Mouse (Mus musculus) erythroblast, embryonic 14.5 days (primary cell): Measurements from ENCODE around the gene Bicd2. TPM values are rescaled to one million over a fixed set of nuclear protein-coding genes. Genes with fewer than 3 reads are reported as not detected.

Experiments used
- H3K27me3 ChIP-seq: 2 replicates; pipeline ENCODE4 v1.6.1; 2012; ENCODE audit warnings: inconsistent platforms; ENCODE audit not compliant: control insufficient read depth
- H3K36me3 ChIP-seq: 2 replicates; pipeline ENCODE4 v1.6.1; 2012; ENCODE audit warnings: mild to moderate bottlenecking, inconsistent platforms; ENCODE audit not compliant: control insufficient read depth
- H3K4me1 ChIP-seq: 2 replicates; pipeline ENCODE4 v1.6.1; 2012; ENCODE audit warnings: inconsistent platforms; ENCODE audit not compliant: control insufficient read depth
- H3K4me3 ChIP-seq: replicated peaks from 2 replicates; pipeline ENCODE3; 2012; ENCODE audit warnings: moderate library complexity, mild to moderate bottlenecking, inconsistent platforms
- H3K9me3 ChIP-seq: 2 replicates; pipeline ENCODE4 v1.6.1; 2012; ENCODE audit warnings: low read length, inconsistent platforms, mixed read lengths; ENCODE audit not compliant: control insufficient read depth
- GATA1 ChIP-seq: IDR thresholded peaks from 2 replicates; pipeline ENCODE4 v1.6.1; 2012; ENCODE audit warnings: low read length, inconsistent platforms, mixed read lengths
- TAL1 ChIP-seq: IDR thresholded peaks from 3 replicates; pipeline ENCODE4 v1.6.1; 2012; ENCODE audit warnings: low read length, inconsistent platforms, mixed read lengths
- polyA plus RNA-seq: library from polyadenylated mRNA; stranded (reverse); fragments of >175 nt; gene quantifications from 2 replicates; pipeline ENCODE4 v1.2.3, GENCODE M21; 2012

The Bicd2 gene
- polyA plus RNA-seq, 1 experiment = 0.91 TPM

DNA sequence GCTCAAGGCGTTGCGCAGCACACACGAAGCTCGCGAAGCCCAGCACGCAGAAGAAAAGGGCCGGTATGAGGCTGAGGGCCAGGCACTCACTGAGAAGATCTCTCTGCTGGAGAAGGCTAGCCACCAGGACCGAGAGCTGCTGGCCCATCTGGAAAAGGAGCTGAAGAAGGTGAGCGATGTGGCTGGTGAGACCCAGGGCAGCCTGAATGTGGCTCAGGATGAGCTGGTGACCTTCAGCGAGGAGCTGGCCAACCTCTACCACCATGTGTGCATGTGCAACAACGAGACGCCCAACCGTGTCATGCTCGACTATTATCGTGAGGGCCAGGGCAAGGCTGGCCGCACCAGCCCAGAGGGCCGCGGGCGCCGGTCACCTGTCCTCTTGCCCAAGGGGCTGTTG, 37.9 kb downstream of the Bicd2 start:
- TF ChIP-seq GATA1 = no peak
- no peak for TF ChIP-seq TAL1
- H3K4me3 ChIP-seq = no peak overlapping the region
- H3K4me1 ChIP-seq = peaks cover 6% of the 10 kb centered on the region
- no peaks in the 10 kb centered on the region for H3K9me3 ChIP-seq
- peaks cover 100% of the 10 kb centered on the region for H3K36me3 ChIP-seq
- no peaks in the 10 kb centered on the region for H3K27me3 ChIP-seq

- no peaks in the 10 kb centered on the region for H3K27me3 ChIP-seq
- no peaks in the 10 kb centered on the region for H3K4me1 ChIP-seq
- H3K36me3 ChIP-seq = peaks cover 98% of the 10 kb centered on the region
- H3K9me3 ChIP-seq = no peaks in the 10 kb centered on the region
- H3K4me3 ChIP-seq = no peak overlapping the region
- TF ChIP-seq TAL1 = no peak
- TF ChIP-seq GATA1 = no peak
Measured at GRCm38 (mm10) chr13:49381230-49381629, 39.8 kb downstream of the Bicd2 start.

DNA sequence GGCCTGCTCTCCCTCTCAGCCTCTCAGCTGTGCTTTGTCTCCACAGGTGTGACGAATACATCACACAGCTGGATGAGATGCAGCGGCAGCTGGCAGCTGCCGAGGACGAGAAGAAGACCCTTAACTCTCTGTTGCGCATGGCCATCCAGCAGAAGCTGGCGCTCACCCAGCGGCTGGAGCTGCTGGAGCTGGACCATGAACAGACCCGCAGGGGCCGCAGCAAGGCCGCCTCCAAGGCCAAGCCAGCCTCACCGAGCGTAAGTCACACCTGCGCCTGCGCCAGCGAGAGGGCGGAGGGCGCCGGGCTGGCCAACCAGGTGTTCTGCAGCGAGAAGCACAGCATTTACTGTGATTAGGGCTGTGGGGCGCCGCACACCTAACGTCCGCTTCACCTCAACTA, 41.6 kb downstream of the Bicd2 start:
- no peak for TF ChIP-seq GATA1
- no peak for TF ChIP-seq TAL1
- Histone ChIP-seq H3K27me3 (no peaks in the 10 kb centered on the region), H3K36me3 (peaks cover 88% of the 10 kb centered on the region), H3K4me1 (no peaks in the 10 kb centered on the region), H3K4me3 (no peak overlapping the region), H3K9me3 (no peaks in the 10 kb centered on the region)

DNA sequence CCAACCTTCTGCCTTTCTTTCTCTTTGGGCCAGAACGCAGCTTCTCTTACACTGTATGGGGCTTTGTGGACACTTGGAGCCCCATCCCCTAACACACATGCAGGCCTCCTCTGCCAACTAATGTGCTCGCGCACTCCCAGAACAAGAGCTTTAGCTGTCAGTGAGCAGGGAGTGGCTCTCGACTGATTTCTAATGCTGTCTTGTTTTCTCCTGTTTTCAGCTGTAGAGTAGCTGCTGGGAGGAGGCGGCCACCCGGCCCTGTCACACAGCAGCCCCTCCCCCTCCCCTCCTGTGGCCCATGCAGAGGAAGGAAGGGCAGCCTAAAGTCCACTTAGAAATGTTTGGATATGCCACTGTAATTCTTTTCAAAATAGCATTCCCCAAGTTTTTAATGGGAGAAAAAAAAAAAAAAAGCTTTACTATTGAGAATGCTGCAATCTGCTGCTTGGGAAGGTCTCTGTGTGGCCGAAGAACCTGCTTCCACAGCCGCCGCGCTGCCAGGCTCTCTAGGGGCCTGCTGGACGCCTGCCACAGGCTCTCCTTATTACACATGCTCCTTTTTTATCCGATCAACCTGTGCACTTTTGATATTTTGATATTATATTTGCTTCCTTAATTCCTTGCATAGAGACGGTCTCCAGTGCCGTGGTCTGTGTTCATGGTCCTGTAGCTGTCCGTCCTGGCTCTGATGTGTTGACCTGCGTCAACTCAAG, 43.5 kb downstream of the Bicd2 start:
- Histone ChIP-seq H3K9me3 (no peaks in the 10 kb centered on the region), H3K36me3 (peaks cover 69% of the 10 kb centered on the region), H3K4me1 (no peaks in the 10 kb centered on the region), H3K27me3 (no peaks in the 10 kb centered on the region), H3K4me3 (no peak overlapping the region)
- no peak for TF ChIP-seq GATA1
- TF ChIP-seq TAL1 = no peak

DNA sequence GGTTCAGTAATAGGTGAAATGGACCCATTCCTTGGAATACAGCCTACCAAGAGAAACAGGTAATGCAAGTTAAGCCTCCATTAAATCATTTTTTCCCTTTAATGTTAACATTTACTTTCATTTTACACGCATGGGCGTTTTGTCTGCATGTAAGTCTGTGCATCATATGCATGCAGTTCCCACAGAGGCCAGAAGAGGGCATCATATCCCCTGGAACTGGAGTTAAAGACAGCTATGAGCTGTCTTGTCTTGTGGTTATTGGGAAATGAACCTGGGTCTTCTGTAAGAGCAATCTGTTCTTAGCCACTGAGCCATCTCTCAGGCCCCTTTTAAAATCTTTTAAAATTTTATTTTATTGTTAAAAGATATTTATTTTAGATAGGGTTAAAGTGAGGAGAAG, 50.0 kb downstream of the Bicd2 start:
- no peaks in the 10 kb centered on the region; the same call in 1 of the 2 replicates for H3K9me3 ChIP-seq
- H3K36me3 ChIP-seq = peaks cover 7% of the 10 kb centered on the region
- no peak overlapping the region for H3K4me3 ChIP-seq
- H3K27me3 ChIP-seq = no peaks in the 10 kb centered on the region
- H3K4me1 ChIP-seq = peaks cover 5% of the 10 kb centered on the region
- TF ChIP-seq TAL1 (no peak), GATA1 (no peak)

DNA sequence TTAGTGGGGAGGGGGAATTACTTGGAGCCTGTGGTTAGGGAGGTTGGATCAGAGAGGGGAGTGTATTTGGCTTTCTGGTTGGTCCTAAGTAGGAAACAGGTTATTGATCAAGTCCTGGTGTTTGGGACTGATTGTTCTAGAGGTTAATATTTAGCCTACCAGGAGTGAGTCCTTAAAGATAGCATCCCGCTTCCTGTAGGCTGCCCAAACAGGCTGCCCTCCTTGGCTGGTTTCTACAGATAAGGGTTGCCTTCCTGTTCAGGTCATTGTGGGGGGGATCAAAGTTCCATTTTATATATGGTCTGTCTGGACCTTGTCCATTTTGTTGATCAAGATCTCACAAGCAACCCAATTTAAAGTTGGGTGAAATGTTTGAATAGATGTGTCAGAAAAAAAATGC, 52.2 kb downstream of the Bicd2 start:
- Histone ChIP-seq H3K9me3 (no peaks in the 10 kb centered on the region; the same call in 1 of the 2 replicates), H3K36me3 (no peaks in the 10 kb centered on the region; the same call in 1 of the 2 replicates), H3K27me3 (no peaks in the 10 kb centered on the region), H3K4me3 (no peak overlapping the region), H3K4me1 (peaks cover 5% of the 10 kb centered on the region)
- no peak for TF ChIP-seq GATA1
- TF ChIP-seq TAL1 = no peak

GRCm38 (mm10) chr13:49394886-49395447, 53.6 kb downstream of the Bicd2 start:
- Histone ChIP-seq H3K27me3 (no peaks in the 10 kb centered on the region), H3K4me1 (peaks cover 5% of the 10 kb centered on the region), H3K36me3 (no peaks in the 10 kb centered on the region), H3K9me3 (peaks cover 4% of the 10 kb centered on the region; the same call in 1 of the 2 replicates), H3K4me3 (no peak overlapping the region)
- TF ChIP-seq GATA1 = no peak

- Histone ChIP-seq H3K4me1 (peaks cover 5% of the 10 kb centered on the region), H3K27me3 (no peaks in the 10 kb centered on the region)
- TF ChIP-seq TAL1 (no peak), GATA1 (no peak)
Measured at GRCm38 (mm10) chr13:49396798-49397197, 55.4 kb downstream of the Bicd2 start.

DNA sequence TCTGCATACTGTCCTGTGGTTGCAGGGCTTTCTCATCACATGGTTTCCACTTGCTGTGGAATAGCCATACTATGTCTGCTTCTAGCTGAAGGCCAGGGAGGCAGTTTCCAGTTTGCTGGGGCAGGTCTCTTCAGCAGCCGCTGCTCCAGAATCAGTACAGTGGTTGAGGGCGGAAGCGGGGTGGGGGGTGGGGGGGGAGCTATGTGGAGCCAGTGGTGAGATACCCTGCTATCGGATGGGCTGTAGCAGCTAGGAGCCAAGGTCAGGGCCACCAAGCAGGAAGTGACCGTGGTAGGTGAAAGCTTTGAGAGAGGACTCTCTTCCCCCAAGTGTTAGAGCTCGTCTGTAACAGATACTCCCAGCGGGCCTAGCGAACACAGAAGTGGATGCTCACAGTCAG, 56.8 kb downstream of the Bicd2 start:
- TF ChIP-seq GATA1 = no peak
- no peak for TF ChIP-seq TAL1
- no peaks in the 10 kb centered on the region for H3K36me3 ChIP-seq
- peaks cover 7% of the 10 kb centered on the region; the same call in 1 of the 2 replicates for H3K9me3 ChIP-seq
- H3K4me1 ChIP-seq = peaks cover 3% of the 10 kb centered on the region
- no peaks in the 10 kb centered on the region for H3K27me3 ChIP-seq
- no peak overlapping the region for H3K4me3 ChIP-seq

More at GRCm38 (mm10) chr13:49396798-49397197, 55.4 kb downstream of the Bicd2 start:
- Histone ChIP-seq H3K4me3 (no peak overlapping the region), H3K9me3 (peaks cover 7% of the 10 kb centered on the region; the same call in 1 of the 2 replicates), H3K36me3 (no peaks in the 10 kb centered on the region)

GRCm38 (mm10) chr13:49400139-49400538, 58.8 kb downstream of the Bicd2 start:
- Histone ChIP-seq H3K4me3 (no peak overlapping the region), H3K36me3 (no peaks in the 10 kb centered on the region), H3K27me3 (no peaks in the 10 kb centered on the region), H3K9me3 (peaks cover 7% of the 10 kb centered on the region; the same call in 1 of the 2 replicates), H3K4me1 (no peaks in the 10 kb centered on the region; the same call in 1 of the 2 replicates)
- TF ChIP-seq TAL1 (no peak), GATA1 (no peak)
